Mouse (Mus musculus) cerebellum, postnatal 10 days (tissue): ENCODE results near the gene Edem1.

ENCODE experiments used
- DNase-seq, 2 experiments: peaks; one replicate each; pipeline ENCODE4 v3.0.0; 2021; ENCODE audit warnings: mixed read lengths in 2 of 2

The Edem1 gene

DNA sequence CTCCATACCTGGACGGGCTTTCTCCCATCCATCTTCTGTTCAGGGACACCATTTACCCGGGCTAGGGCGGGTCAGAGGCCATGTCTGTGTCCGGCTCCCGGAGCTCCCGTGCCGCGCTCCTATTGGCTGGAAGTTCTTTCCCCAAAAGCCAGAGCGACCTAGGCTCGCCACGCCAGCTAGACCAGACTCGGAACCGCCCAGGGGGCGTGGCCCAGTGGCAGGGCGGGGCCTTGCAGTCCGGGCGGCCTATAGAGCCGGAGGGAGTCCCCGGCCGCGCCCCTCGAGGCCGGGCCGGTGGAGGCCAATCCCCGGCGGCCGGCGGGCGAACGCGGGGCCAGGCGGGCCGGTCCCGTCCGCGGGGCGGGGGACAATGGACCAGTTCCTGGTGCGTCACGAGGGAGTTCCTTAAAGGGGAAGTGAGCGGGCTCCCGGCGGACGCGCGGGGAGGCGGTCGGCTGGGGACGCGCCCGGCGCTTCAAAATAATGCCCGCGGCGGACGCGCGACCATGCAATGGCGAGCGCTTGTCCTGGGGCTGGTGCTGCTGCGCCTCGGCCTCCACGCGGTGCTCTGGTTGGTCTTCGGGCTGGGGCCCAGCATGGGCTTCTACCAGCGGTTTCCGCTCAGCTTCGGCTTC lies at the start of gene Edem1:
Gene Edem1 (plus strand): TSS at position 408 of the 635 bp plus-strand sequence.
- peak; percentile 94 to 97 for DNase-seq

DNA sequence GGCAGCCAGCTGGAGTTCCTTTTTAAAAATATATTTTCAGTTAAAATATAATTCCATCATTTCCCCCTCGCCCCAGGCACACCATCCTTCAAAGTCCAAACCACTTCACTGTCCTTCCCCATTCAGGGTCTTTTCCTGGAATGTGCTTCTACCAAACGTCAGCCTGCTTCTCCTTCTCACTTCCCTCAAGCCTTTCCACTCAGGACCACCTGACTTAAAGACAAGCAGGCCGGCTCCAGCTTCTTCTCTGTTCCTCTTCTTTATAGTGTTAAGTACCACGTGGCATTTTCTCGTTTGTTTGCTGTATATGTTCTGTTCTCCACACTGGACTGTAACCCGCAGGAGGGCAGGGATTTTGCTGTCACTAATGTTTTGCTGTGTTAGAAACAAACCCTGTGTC lies 46.6 kb upstream of the Edem1 start:
- DNase-seq: no peak

DNA sequence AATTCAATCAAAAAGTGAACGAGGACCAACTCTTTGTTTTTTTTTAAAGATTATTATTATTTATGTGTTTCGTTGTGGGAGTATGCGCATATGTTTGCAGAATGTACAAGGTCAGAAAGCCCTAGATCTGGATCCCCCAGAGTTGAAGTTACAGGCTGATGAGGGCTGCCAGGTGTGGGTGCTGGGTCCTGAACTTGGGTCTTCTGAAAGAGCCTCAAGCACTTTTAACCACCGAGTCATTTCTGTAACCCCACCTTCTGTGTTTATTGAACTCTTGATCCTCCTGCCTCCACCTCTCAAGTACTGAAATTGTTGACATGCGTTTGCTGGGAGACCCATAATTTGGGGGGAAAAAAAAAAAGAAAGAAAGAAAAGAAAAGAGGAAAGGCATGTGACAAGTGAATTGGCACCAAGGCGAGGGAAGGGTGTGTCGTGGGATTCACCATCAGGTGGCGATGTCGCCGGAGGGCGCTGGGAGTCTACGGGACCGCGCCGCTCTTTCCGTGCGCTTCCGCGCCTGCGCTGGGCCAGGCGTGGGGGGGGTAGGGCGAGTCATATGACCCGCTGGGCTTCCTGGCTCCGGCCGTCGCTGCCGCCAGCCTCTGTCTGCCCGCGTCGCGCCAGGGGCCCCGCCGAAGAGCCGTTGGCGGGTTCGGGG lies 45.8 kb upstream of the Edem1 start, which contains the start of gene Arl8b:
Gene Arl8b (plus strand): TSS at position 574 of the 658 bp plus-strand sequence.
- peak; percentile 99 for DNase-seq

DNA sequence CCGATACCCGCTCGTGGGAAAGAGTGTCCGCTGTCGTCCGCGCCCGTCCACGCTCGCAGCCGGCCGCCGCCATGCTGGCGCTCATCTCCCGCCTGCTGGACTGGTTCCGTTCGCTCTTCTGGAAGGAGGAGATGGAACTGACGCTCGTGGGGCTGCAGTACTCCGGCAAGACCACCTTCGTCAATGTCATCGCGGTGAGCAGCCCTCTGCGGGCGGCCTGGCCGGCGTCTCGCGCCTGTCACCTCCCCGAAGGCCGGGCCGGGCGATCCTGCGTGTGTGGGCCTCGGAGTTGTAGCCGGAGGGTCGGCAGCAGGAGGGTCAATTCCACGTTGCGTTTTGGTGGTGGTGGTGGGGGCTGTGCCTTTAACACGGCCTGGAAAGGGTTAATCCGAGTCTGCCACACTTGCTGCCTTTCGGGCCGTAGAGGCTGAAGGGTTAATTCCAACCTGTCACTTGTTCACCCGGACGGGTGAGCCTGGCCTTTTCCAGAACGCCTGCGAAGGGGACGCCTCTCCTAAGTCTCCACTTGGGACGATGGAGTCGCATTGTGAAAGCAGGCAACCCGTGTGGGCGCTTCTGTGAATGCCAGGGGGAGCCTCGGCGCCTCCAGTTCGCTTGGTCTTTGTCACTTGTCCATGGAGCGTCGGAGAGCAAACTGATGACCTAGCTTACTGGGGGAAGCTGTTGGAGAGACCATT lies 45.1 kb upstream of the Edem1 start:
- peak in 1 of 2 experiments; percentile 78 for DNase-seq

DNA sequence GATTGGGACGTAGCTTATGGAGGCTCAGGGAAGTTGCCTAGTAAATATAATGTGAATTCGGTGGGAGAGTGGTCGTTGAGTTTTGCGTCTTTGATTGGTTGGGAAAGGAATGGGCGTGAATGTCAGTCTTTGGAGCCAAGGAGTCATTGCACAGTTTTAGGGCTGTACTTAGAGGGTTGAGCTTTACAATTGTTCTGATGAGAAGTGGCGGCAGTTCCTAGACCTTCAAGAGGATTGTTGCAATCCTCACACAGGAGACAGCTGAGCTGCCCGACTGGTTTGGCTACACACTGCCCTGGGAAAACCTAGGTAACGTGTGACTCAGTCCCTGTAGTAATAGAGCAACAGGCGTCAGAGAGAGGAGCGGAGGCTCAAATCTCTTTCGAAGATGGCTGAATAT lies 44.4 kb upstream of the Edem1 start:
- DNase-seq: no peak

DNA sequence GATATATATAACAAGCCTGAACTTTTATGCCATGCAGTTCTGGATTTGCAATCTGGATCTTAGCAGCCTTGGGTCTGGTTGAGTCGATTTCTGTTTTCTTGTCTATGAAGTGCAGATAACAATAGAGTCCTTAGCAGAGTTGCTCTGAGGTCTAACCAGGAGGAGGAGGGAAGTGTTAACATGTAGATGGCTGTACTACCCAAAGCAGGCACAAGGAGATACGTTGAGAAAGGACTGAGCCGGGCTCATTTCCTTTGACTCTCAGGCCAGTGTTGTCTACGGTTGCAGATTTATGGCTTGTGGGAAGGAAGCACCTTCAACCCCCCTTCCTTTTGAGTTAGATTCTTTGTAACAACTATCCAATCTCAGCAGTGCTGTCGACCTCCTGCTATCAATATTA lies 43.6 kb upstream of the Edem1 start:
- DNase-seq: no peak

DNA sequence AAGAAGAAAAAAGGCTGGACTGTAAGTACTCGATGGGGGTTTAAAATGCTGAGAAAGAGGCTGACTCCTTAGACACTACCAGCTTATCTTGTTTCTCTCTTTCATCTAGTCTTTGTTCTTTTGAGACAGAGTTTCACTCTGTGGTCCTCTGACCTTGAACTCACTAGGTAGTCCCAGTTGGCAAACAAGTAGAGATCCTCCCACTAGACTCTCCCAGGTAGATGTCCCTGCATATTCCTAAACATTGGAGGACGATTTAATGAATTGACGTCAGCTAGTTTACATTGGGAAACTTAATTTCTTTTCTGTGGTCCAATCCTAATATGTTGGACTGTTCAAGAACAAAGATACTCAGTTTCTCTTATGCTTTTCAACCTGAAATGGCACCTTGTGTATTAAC lies 42.9 kb upstream of the Edem1 start:
- no peak for DNase-seq

DNA sequence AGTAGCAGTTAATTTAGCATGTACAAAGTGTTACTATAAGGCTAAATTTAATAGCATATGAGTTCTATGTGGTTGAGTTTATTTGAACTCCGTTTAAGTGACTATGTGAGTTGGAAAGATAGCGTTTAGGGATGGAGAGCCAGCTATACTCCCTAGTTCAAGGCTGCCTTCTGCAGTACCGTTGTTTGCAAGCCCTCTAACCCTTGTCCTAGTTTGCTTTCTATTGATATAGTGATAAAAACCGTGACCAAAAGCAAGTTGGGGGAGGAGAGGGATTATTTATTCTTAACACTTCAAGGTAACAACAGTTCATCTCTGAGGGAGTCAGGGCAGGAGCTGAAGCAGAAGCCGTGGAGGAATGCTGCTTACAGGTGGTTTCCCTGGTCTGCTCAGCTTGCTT lies 36.9 kb upstream of the Edem1 start:
- no peak for DNase-seq

DNA sequence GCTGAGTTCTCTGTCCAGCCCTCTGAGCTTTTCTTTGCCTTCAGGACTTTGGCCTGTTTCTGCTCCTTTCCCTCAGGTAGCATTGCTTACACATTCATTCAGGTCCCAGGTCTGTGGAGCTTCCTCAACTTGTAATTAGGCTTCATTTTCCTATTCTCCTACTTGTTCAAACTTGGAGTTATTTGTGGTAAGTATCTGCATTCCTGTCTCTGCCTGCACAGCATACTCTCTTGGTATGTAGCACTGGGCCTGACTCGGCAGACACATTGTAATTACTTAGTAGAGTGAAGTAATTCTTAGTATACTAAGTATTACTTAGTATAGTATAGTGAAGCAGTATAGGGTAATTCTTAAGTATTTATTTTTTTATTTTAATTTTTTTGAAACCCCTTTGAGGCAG lies 32.5 kb upstream of the Edem1 start:
- no peak for DNase-seq

DNA sequence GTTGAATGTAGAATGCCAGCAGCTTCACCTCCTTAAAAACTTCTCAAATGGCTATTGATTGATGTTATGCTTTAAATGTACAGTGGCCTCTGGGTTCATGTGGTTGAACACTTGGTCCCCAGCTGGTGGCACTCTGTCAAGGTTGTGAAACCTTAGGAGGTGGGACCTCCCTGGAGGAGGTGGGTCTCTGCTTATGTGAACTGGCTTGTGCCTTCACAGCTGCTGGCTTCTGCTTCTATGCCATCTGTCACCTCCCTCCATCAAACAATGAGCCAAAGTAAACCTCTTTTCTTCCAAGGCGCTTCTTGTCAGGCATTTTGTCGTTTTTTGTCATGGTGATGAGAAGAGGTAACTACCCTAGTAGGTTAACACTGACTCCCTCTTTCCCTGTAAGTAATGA lies 31.7 kb upstream of the Edem1 start:
- DNase-seq: peak; percentile 45 to 64

DNA sequence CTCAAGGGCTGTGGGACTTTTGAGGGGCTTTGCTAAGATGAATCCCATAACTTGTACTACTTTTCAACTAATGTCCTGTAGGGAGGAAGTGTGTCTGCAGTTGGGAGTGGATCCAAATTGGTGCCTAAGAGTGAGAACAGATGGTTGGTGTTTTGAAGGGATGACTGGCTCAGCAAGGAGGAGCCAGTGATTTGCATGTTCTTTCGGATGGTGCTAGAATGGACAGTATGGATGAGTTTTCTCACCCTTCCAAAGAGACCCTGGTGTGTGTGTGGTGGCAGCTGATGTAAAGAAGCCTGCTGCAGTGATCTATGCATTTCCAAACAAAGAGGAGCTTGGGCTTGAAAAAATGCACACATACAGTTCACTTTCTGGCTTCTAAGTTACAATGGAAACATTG lies 23.2 kb upstream of the Edem1 start:
- peak; percentile 42 to 47 for DNase-seq

DNA sequence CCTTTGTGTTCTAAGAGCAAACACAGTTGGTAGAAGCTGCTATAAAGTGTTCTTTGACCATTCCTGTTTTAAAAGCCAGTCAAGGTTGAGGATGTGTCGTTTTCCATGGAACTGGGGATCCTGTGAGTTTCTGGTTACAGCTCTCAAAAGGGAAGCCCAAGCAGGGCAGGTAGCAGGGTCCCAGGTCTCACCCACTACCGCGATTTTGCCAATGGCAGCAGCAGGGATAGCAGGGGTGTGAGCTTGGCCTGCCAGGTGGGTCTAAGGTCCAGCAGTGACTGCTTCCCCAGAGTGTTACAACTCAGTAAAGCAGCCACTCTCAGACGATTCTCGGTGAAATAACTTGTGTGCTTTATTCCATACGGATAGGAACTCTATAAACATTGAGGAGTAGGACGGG lies 22.6 kb upstream of the Edem1 start:
- DNase-seq: no peak

DNA sequence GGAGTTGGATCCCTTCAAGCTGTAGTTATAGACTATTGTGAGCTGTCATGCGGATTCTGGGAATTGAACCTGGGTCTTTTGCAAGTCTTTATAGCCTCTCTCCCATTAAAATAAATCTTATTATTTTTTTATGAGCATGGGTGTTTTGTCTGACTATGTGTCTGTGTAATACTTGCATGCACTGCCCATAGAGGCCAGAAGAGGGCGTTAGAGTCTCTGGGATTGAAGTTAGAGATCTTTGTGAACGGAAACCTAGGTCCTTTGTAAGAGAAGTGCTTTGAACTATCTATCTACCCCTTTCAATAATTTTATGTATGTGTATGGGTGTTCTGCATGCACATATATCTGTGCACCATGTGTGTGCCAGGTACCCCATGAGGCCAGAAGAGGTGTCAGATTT lies 21.0 kb upstream of the Edem1 start:
- no peak for DNase-seq

DNA sequence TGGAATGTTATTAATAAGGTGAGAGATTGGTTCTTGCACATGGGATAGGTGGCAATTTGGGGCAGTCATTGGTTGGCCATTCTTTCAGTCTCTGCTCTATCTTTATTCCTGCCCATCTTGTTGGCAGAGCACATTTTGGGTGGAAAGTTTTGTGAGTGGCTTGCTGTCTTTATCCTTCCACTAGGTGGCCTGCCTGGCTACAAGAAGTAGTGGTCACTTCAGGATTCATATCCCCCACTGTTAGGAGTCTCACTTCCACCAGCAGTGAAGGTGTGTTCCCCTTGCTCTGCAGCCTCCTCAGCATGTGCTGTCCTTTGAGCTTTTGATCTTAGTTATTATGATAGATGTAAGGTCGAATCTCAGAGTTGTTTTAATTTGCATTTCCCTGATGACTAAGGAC lies 19.7 kb upstream of the Edem1 start:
- DNase-seq: no peak

DNA sequence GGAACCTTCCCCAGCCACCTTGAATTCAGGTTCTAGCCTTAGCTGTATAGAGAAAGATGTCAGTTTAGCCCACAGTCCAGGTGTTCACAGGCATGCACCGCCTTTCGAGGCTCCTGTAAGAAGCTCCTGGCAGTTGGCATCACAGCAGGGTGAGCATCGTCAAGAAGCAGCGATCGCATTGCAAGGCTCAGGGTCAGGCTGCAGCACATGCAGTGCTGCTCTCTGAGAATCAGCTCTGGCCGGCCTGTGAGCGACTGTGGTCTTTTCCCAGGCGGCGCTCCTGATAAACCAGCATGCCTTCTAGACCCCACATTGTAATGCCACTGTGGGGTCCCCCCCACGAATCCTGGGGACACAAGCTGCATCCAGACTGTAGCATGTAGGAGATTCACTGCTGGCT lies 18.2 kb upstream of the Edem1 start:
- DNase-seq: peak; percentile 18 to 52

DNA sequence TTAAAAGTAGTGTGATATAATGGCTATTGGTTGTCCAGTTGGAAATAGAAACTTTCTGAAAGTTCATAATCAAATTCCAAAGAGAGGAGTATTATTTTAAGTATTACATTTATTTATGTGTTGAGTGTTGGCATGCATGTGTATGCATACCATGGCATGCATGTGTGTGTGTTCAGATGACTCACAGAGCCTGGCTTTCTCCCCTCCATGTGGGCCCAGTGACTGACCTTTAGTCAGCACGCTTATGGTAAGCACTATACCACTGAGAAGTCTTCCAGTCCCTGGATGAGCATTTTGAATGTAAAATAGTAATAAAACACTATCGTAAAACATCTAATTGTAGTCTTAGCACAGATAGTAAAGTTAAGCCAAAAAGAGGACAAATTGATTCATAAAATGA lies 16.3 kb upstream of the Edem1 start:
- no peak for DNase-seq

DNA sequence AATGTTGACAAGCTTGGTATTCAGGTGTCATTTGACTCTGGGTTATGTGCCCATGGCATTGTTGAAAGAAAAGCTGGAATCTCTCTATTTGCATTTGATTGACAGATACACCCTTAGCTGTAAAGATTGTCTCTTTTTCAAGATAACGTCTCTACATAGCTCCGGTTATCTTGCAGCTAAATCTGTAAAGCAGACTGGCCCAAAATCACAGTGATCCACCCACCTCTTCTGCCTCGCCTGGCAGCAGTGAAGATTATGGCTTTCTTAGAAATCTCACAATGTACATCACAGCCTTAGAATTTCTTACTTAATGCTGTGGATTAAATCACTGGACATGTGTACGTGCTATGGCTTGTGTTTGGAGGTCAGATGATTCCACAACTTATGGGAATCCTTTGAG lies 10.9 kb upstream of the Edem1 start:
- DNase-seq: no peak

DNA sequence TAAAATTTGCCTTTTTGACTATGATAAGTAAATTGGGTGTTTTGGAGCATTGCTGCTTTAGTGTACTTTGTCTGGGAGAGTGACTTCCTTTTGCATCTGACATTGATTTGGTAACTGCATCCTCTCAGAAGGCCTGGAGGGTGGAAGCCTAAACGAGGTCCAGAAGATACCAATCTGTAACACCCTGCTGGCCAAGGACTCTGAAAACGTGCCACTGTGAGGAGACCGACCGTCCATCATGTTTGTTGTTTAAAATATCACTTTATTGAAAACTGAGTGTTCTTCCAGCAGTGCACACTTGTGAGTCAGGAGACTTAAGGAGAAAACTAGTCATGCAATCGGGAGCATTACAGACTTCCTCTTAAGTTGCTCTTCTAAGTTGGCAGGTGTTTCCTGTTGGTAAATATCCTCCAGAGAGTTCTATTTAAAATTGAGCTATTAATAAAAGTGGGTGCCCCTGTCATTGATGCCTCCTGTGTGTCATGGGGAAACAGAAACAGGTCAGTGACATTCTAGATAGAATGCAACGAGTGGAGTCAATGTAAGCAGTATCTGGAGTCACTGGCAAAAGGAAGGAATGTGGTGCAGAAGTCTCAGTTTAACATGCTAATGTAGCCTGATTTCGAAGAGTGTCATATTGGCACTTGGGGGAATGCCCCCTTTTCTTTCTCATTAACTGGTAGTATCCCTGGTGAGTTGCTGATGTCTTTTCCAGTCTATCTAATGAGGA lies 3.5 kb upstream of the Edem1 start:
- no peak for DNase-seq

DNA sequence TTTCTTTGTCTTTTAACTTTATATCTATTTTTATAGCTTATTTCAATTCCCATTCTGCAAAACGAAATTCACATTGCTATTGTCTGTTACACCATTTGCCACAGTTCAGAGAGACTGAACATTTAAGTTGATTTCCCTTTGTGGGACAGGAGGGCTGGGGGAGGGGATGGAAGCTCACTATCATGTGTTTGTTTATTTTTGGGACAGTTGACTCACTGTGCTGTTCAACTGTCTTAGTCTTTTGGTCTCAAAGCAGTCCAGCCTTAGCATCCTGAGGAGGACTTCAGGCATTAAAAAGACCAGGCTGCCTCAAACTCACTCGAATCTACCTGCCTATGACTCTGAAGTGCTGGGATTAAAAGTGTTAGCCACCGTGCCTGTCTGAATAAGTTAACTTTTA lies 2.4 kb upstream of the Edem1 start:
- DNase-seq: no peak

DNA sequence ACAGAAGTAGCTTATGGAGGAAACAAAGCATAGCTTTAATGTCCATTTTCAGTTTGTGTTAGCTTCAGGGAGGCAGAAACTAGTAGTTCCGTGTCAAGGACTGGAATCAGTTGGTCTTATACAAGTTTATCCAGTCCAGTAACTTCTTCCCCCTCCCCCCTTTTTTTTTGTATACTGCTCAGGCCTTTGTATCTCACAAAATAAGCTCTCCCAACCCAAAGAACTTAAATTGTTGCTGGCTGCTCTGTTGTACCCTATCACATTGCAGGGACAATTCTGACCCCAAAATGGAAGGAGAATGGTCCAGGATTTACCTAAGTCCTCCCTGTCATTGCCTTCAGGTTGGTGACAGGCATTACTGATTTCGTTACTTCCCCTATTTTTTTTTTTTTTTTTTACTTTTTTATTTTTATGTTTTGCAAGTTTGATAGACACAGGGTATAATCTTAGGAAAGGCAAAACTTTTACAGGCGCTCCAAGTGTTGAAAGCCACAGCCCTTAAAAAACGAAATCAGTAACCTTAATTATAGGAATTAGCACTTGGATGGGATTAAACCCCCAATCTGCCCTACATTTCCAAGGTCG lies 1.0 kb upstream of the Edem1 start:
- DNase-seq: no peak

DNA sequence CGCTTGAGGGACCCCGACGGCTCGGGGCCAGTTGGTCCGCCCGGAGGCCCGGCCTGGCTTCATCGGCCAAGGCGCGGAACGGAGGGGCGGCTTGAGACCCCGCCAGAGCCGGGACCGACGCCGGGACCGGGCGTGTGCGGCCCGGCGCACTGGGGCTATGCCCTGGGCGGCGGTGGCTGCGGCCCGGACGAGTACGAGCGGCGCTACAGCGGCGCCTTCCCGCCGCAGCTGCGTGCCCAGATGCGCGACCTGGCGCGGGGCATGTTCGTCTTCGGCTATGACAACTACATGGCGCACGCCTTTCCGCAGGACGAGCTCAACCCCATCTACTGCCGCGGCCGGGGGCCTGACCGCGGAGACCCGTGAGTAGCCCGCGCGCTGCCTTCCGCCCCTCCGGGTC lies 431 bp downstream of the Edem1 start:
- DNase-seq: peak; percentile 53 to 58

DNA sequence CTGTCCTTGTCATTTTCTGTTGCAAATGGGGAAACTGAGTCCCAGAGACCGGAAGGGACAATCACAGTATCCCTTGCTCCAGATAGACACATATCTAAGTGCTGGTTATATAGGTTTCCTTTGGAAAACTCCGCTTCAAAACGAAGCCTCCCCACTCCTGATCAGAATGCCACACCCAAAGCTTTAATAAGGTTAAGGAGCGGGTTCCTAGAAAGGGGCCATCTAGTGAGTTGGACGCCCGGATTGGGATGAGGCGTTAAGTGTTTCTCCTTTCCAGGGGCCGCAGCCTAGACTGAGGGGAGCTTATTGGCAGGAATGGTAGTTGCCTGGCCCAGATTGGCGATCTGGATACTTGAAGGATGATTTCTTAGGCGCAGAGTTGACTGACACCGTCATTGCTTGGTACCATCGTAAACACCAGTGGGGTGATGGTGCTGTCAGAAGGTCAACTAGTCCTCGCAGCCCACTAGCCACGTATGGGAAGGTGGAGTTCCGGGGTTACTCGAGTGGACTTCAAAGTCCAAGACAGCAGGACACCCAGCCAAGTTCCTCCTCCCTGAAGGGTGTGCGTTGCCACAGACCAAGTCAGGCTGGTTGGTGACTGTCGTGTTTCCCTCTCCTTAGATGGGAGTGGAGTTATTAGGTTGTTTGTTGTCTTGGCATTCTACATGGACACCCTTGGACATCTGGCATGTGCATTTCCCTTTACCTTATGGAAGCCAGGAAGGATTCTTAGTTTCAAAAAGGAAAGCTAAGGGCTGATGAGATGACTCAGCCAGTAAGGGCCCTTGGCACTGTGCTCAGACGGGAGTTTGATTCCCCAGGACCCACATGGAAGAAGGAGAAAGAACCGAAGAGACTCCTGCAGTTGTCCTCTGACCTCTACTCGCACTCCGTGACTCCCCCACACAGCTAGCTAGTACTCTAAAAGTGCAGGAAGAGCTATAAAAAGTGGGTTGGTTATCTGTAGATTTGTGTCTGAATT lies 1.2 kb downstream of the Edem1 start:
- peak; percentile 32 to 42 for DNase-seq
